Mouse (Mus musculus): ENCODE measurements at regions not wholly inside any gene's neighbourhood (a gene's known extent, or its start where the extent isn't known, plus 50 kb on each side); places are given as distances from the start of the nearest gene placed in this dataset.

- TF ChIP-seq CTCF (IDR thresholded peaks at IDR 0.05; ENCODE audit: low read depth) = no peak
- TF ChIP-seq EP300 (optimal IDR thresholded peaks at IDR 0.05) = no peak
Measured at GRCm38 (mm10) chr6:51236077-51236740, 196.3 kb upstream of the Nfe2l3 start.

Data from stomach, postnatal 0 days (tissue).